Mouse (Mus musculus) limb, embryonic 14.5 days (tissue): ENCODE data around the gene Cdkl5. TPM values are rescaled to one million over a fixed set of nuclear protein-coding genes. Genes with fewer than 3 reads are reported as not detected.

Experiments
- ATAC-seq: fragments of 200-750 bp; cut with Nextera tagmentation; 2 replicates; pipeline ENCODE4 v1.8.0; 2017; ENCODE audit warnings: low read depth, moderate number of reproducible peaks, moderate TSS enrichment; ENCODE audit not compliant: low FRiP score
- DNase-seq: peaks from one replicate; pipeline ENCODE4 v3.0.0-alpha.2; 2015; ENCODE audit warnings: low spot score
- H3K27ac ChIP-seq: fragments of 300-500 bp; sonication (generic); replicated peaks from 2 replicates; pipeline ENCODE4 v1.5.1; 2014; ENCODE audit warnings: low read depth, mild to moderate bottlenecking, low read length, moderate library complexity, mixed read lengths
- H3K27me3 ChIP-seq: fragments of 300-500 bp; sonication (generic); 2 replicates; pipeline ENCODE4 v1.6.1; 2014; ENCODE audit warnings: low read length, mixed read lengths; ENCODE audit not compliant: control insufficient read depth, insufficient read depth
- H3K36me3 ChIP-seq: fragments of 300-500 bp; sonication (generic); 2 replicates; pipeline ENCODE4 v1.6.1; 2014; ENCODE audit warnings: mild to moderate bottlenecking, low read length, moderate library complexity, mixed read lengths; ENCODE audit not compliant: control insufficient read depth, insufficient read depth
- H3K4me1 ChIP-seq: fragments of 300-500 bp; sonication (generic); 2 replicates; pipeline ENCODE4 v1.6.1; 2014; ENCODE audit warnings: antibody characterized with exemption, low read length, mixed read lengths; ENCODE audit not compliant: control insufficient read depth, insufficient read depth
- H3K4me2 ChIP-seq: fragments of 300-500 bp; sonication (generic); replicated peaks from 2 replicates; pipeline ENCODE4 v1.6.1; 2014; ENCODE audit warnings: low read depth, mild to moderate bottlenecking, low read length, moderate library complexity; ENCODE audit not compliant: severe bottlenecking
- H3K4me3 ChIP-seq: fragments of 300-500 bp; sonication (generic); replicated peaks from 2 replicates; pipeline ENCODE4 v1.5.1; 2014; ENCODE audit warnings: low read length
- H3K9ac ChIP-seq: fragments of 300-500 bp; sonication (generic); 2 replicates; pipeline ENCODE4 v1.6.1; 2014; ENCODE audit warnings: mild to moderate bottlenecking, low read depth, low read length, moderate library complexity; ENCODE audit not compliant: severe bottlenecking
- H3K9me3 ChIP-seq: fragments of 300-500 bp; sonication (generic); 2 replicates; pipeline ENCODE4 v1.6.1; 2016; ENCODE audit warnings: low read length; ENCODE audit not compliant: control insufficient read depth
- POLR2A ChIP-seq: fragments of 200-500 bp; IDR thresholded peaks from 2 replicates; pipeline ENCODE4 v1.8.0; 2012; ENCODE audit warnings: inconsistent platforms, mild to moderate bottlenecking, moderate library complexity, borderline replicate concordance; ENCODE audit not compliant: insufficient read depth, insufficient read length; ENCODE audit errors: extremely low read depth
- WGBS: fragments of 180-500 bp; shearing (Covaris S2); extraction: QIAGEN DNeasy Blood & Tissue Kit; methylation state at CpG from one replicate; pipeline ENCODE4 v1.1.7; 2014; 5-methylcytosine and 5-hydroxymethylcytosine counted together
- polyA plus RNA-seq, 2 experiments: library from polyadenylated mRNA; depleted of rRNA in 1 of 2; stranded (reverse) in 1 of 2; unstranded in 1 of 2; fragments of >200 nt; fragmentation: Nextera tagmentation in 1 of 2; extraction: Ambion mirVana in 1 of 2; gene quantifications; 2 replicates each; pipeline versions ENCODE4 v1.2.1 to v1.2.3; 2012 to 2014

Cdkl5 gene
- polyA plus RNA-seq, 2 experiments, result 2.5 to 2.8 TPM

- no peaks in the 10 kb centered on the region for H3K27me3 ChIP-seq
- WGBS, result 63% methylated on average over 5 of the region's 5 CpGs
- no peaks in the 10 kb centered on the region for H3K9me3 ChIP-seq
- no peak for ATAC-seq
- no peaks in the 10 kb centered on the region for H3K36me3 ChIP-seq
- TF ChIP-seq POLR2A, result no peak
- no peak for DNase-seq
- H3K4me1 ChIP-seq, result no peaks in the 10 kb centered on the region
- no peak overlapping the region for H3K9ac ChIP-seq
- H3K4me2 ChIP-seq, result no peak overlapping the region
- no peak overlapping the region for H3K27ac ChIP-seq
- no peak overlapping the region for H3K4me3 ChIP-seq
These were observed 35.8 kb downstream of the Cdkl5 start for GRCm38 (mm10) chrX:160958593-160959131.

- 85% methylated on average over 2 of the region's 2 CpGs for WGBS
- DNase-seq (no peak), ATAC-seq (no peak)
- Histone ChIP-seq H3K9me3 (no peaks in the 10 kb centered on the region), H3K9ac (no peak overlapping the region), H3K27ac (no peak overlapping the region), H3K36me3 (no peaks in the 10 kb centered on the region), H3K27me3 (no peaks in the 10 kb centered on the region), H3K4me1 (no peaks in the 10 kb centered on the region), H3K4me3 (no peak overlapping the region), H3K4me2 (no peak overlapping the region)
- TF ChIP-seq POLR2A, result no peak
These were observed 44.9 kb downstream of the Cdkl5 start for GRCm38 (mm10) chrX:160949583-160949982.

GRCm38 (mm10) chrX:160944722-160945121 lies 49.8 kb downstream of the Cdkl5 start:
- no peak for DNase-seq
- Histone ChIP-seq H3K9ac (no peak overlapping the region), H3K27ac (no peak overlapping the region)

GRCm38 (mm10) chrX:160935541-160935940 lies 59.0 kb downstream of the Cdkl5 start:
- no peak overlapping the region for H3K4me2 ChIP-seq
- DNase-seq, result no peak

More at GRCm38 (mm10) chrX:160944722-160945121, 49.8 kb downstream of the Cdkl5 start:
- Histone ChIP-seq H3K36me3 (no peaks in the 10 kb centered on the region), H3K9me3 (no peaks in the 10 kb centered on the region), H3K4me1 (no peaks in the 10 kb centered on the region), H3K4me2 (no peak overlapping the region), H3K27me3 (no peaks in the 10 kb centered on the region), H3K4me3 (no peak overlapping the region)
- WGBS, result 83% methylated on average over 4 of the region's 4 CpGs
- no peak for TF ChIP-seq POLR2A
- ATAC-seq, result no peak

GRCm38 (mm10) chrX:160930656-160931055 lies 63.8 kb downstream of the Cdkl5 start:
- no peak overlapping the region for H3K27ac ChIP-seq
- H3K4me3 ChIP-seq, result no peak overlapping the region
- H3K27me3 ChIP-seq, result no peaks in the 10 kb centered on the region
- ATAC-seq (no peak), DNase-seq (no peak)
- no peak overlapping the region for H3K9ac ChIP-seq
- H3K4me1 ChIP-seq, result no peaks in the 10 kb centered on the region
- no peak for TF ChIP-seq POLR2A
- H3K4me2 ChIP-seq, result no peak overlapping the region
- no peaks in the 10 kb centered on the region for H3K36me3 ChIP-seq
- no peaks in the 10 kb centered on the region for H3K9me3 ChIP-seq

More at GRCm38 (mm10) chrX:160935541-160935940, 59.0 kb downstream of the Cdkl5 start:
- Histone ChIP-seq H3K4me1 (no peaks in the 10 kb centered on the region), H3K9ac (no peak overlapping the region), H3K9me3 (no peaks in the 10 kb centered on the region), H3K27ac (no peak overlapping the region), H3K4me3 (no peak overlapping the region), H3K27me3 (no peaks in the 10 kb centered on the region), H3K36me3 (no peaks in the 10 kb centered on the region)
- TF ChIP-seq POLR2A, result no peak
- no peak for ATAC-seq
- 55% methylated on average over 1 of the region's 1 CpGs for WGBS

- WGBS, result 91% methylated on average over 1 of the region's 1 CpGs
- ATAC-seq (no peak), DNase-seq (no peak)
- H3K4me3 ChIP-seq, result no peak overlapping the region
- no peak overlapping the region for H3K4me2 ChIP-seq
- H3K27ac ChIP-seq, result no peak overlapping the region
- H3K36me3 ChIP-seq, result no peaks in the 10 kb centered on the region
- no peak for TF ChIP-seq POLR2A
- no peaks in the 10 kb centered on the region for H3K9me3 ChIP-seq
- H3K27me3 ChIP-seq, result no peaks in the 10 kb centered on the region
- no peaks in the 10 kb centered on the region for H3K4me1 ChIP-seq
- no peak overlapping the region for H3K9ac ChIP-seq
These were observed 65.6 kb downstream of the Cdkl5 start for GRCm38 (mm10) chrX:160928870-160929269.
